Mouse (Mus musculus) CH12.LX (cell line): Measurements from ENCODE around the gene Gng8. TPM values are rescaled to one million over a fixed set of nuclear protein-coding genes. Genes with fewer than 3 reads are reported as not detected.

Experiments used
- DNase-seq: peaks from one replicate; pipeline ENCODE4 v3.0.0-alpha.2; 2013; ENCODE audit errors: extremely low read depth
- H3K27ac ChIP-seq: 2 replicates; pipeline ENCODE4 v1.5.1; 2012; ENCODE audit warnings: low read depth, mild to moderate bottlenecking, control low read depth, moderate library complexity; ENCODE audit not compliant: insufficient read depth
- H3K27me3 ChIP-seq: replicated peaks from 2 replicates; pipeline ENCODE3; 2012; ENCODE audit warnings: inconsistent platforms
- H3K36me3 ChIP-seq, 2 experiments: replicated peaks in 1 of 2; 2 replicates each; pipeline versions ENCODE3 to v1.6.1; 2012; ENCODE audit warnings: inconsistent platforms in 1 of 2, low read length in 1 of 2, mild to moderate bottlenecking in 1 of 2, mixed read lengths in 1 of 2, moderate library complexity in 1 of 2; ENCODE audit not compliant: control insufficient read depth in 1 of 2, insufficient read depth in 1 of 2
- H3K4me1 ChIP-seq, 2 experiments: 2 replicates each; pipeline ENCODE4 v1.6.1; 2012; ENCODE audit warnings: inconsistent platforms in 1 of 2, moderate library complexity in 1 of 2; ENCODE audit not compliant: insufficient read depth in 2 of 2, control insufficient read depth in 1 of 2
- H3K4me2 ChIP-seq: 2 replicates; pipeline ENCODE4 v1.6.1; 2012; ENCODE audit warnings: low read depth, mild to moderate bottlenecking, control low read depth; ENCODE audit not compliant: poor library complexity, insufficient read depth, severe bottlenecking
- H3K4me3 ChIP-seq, 3 experiments: fragments of 150-350 bp in 1 of 3; sonication (generic) in 1 of 3; replicated peaks in 1 of 3; 2 replicates each; pipeline versions ENCODE3 to v1.5.1; 2011 to 2012; ENCODE audit warnings: low read depth in 2 of 3, low read length in 2 of 3, mild to moderate bottlenecking in 2 of 3, moderate library complexity in 2 of 3, control low read depth in 1 of 3, improper control_type of control experiment in 1 of 3, inconsistent platforms in 1 of 3, mixed read lengths in 1 of 3; ENCODE audit not compliant: poor library complexity in 1 of 3
- H3K79me2 ChIP-seq: replicated peaks from 2 replicates; pipeline ENCODE4 v1.6.1; 2012; ENCODE audit warnings: mild to moderate bottlenecking, moderate library complexity; ENCODE audit not compliant: control insufficient read depth, poor library complexity, insufficient read depth, severe bottlenecking; ENCODE audit errors: extremely low read depth
- H3K9ac ChIP-seq: 2 replicates; pipeline ENCODE4 v1.6.1; 2012; ENCODE audit warnings: low read depth, mild to moderate bottlenecking, control low read depth, moderate library complexity; ENCODE audit not compliant: insufficient read depth
- H3K9me3 ChIP-seq: replicated peaks from 2 replicates; pipeline ENCODE3; 2012; ENCODE audit warnings: low read length, inconsistent platforms, mixed read lengths
- BHLHE40 ChIP-seq: IDR thresholded peaks from 2 replicates; pipeline ENCODE4 v1.6.1; 2011; ENCODE audit warnings: mild to moderate bottlenecking, low read depth, low read length, improper control_type of control experiment
- CHD1 ChIP-seq: IDR thresholded peaks from 2 replicates; pipeline ENCODE4 v1.6.1; 2012; ENCODE audit warnings: low read depth, low read length, improper control_type of control experiment, inconsistent platforms
- CTCF ChIP-seq, 2 experiments: IDR thresholded peaks in 1 of 2; conservative IDR thresholded peaks in 1 of 2; 2 replicates each; pipeline ENCODE4 v1.5.1; 2011 to 2012; ENCODE audit warnings: low read depth in 2 of 2, low read length in 2 of 2, improper control_type of control experiment in 1 of 2, inconsistent platforms in 1 of 2, mild to moderate bottlenecking in 1 of 2, moderate library complexity in 1 of 2
- E2F4 ChIP-seq: IDR thresholded peaks from 2 replicates; pipeline ENCODE4 v1.6.1; 2011; ENCODE audit warnings: low read depth, low read length, improper control_type of control experiment; ENCODE audit not compliant: insufficient replicate concordance
- ELF1 ChIP-seq: IDR thresholded peaks from 2 replicates; pipeline ENCODE4 v1.6.1; 2014; ENCODE audit warnings: low read depth, mild to moderate bottlenecking, inconsistent platforms, low read length, improper control_type of control experiment
- EP300 ChIP-seq: IDR thresholded peaks from 2 replicates; pipeline ENCODE4 v1.6.1; 2011; ENCODE audit warnings: low read length, improper control_type of control experiment
- ETS1 ChIP-seq: conservative IDR thresholded peaks from 2 replicates; pipeline ENCODE4 v1.6.1; 2012; ENCODE audit warnings: low read depth, mild to moderate bottlenecking, inconsistent platforms, low read length, improper control_type of control experiment, moderate library complexity
- GABPA ChIP-seq: IDR thresholded peaks from 2 replicates; pipeline ENCODE4 v1.6.1; 2012; ENCODE audit warnings: low read depth, low read length, improper control_type of control experiment, inconsistent platforms; ENCODE audit not compliant: insufficient replicate concordance
- HCFC1 ChIP-seq: IDR thresholded peaks from 2 replicates; pipeline ENCODE4 v1.6.1; 2012; ENCODE audit warnings: low read depth, mild to moderate bottlenecking, inconsistent platforms, low read length, improper control_type of control experiment
- IRF4 ChIP-seq: IDR thresholded peaks from 2 replicates; pipeline ENCODE4 v1.6.1; 2014; ENCODE audit warnings: low read depth, mild to moderate bottlenecking, inconsistent platforms, low read length, improper control_type of control experiment
- JUN ChIP-seq: IDR thresholded peaks from 2 replicates; pipeline ENCODE4 v1.6.1; 2011; ENCODE audit warnings: low read depth, mild to moderate bottlenecking, low read length, improper control_type of control experiment, moderate library complexity; ENCODE audit not compliant: insufficient read depth
- JUND ChIP-seq: conservative IDR thresholded peaks from 2 replicates; pipeline ENCODE4 v1.6.1; 2011; ENCODE audit warnings: low read depth, low read length, improper control_type of control experiment
- KAT2A ChIP-seq: IDR thresholded peaks from 2 replicates; pipeline ENCODE4 v1.6.1; 2012; ENCODE audit warnings: low read length, improper control_type of control experiment, inconsistent platforms; ENCODE audit not compliant: insufficient replicate concordance
- MAFK ChIP-seq: IDR thresholded peaks from 2 replicates; pipeline ENCODE4 v1.6.1; 2011; ENCODE audit warnings: low read length, improper control_type of control experiment; ENCODE audit not compliant: insufficient replicate concordance
- MAX ChIP-seq: IDR thresholded peaks from 2 replicates; pipeline ENCODE4 v1.6.1; 2011; ENCODE audit warnings: low read length, improper control_type of control experiment
- MAZ ChIP-seq: IDR thresholded peaks from 2 replicates; pipeline ENCODE4 v1.6.1; 2012; ENCODE audit warnings: low read depth, mild to moderate bottlenecking, inconsistent platforms, low read length, improper control_type of control experiment, moderate library complexity
- MEF2A ChIP-seq: IDR thresholded peaks from 2 replicates; pipeline ENCODE4 v1.6.1; 2014; ENCODE audit warnings: low read depth, mild to moderate bottlenecking, inconsistent platforms, low read length, improper control_type of control experiment, borderline replicate concordance
- MXI1 ChIP-seq: IDR thresholded peaks from 2 replicates; pipeline ENCODE4 v1.6.1; 2011; ENCODE audit warnings: mild to moderate bottlenecking, low read depth, low read length, improper control_type of control experiment
- MYC ChIP-seq: IDR thresholded peaks from 2 replicates; pipeline ENCODE4 v1.6.1; 2011; ENCODE audit warnings: low read depth, mild to moderate bottlenecking, improper control_type of control experiment, low read length
- NELFE ChIP-seq: IDR thresholded peaks from 2 replicates; pipeline ENCODE4 v1.6.1; 2011; ENCODE audit warnings: low read depth, low read length, improper control_type of control experiment
- NRF1 ChIP-seq: IDR thresholded peaks from 2 replicates; pipeline ENCODE4 v1.6.1; 2014; ENCODE audit warnings: low read depth, mild to moderate bottlenecking, inconsistent platforms, low read length, improper control_type of control experiment, moderate library complexity
- PAX5 ChIP-seq: IDR thresholded peaks from 2 replicates; pipeline ENCODE4 v1.6.1; 2012; ENCODE audit warnings: low read length, inconsistent platforms, mixed read lengths
- POLR2A ChIP-seq: IDR thresholded peaks from 2 replicates; pipeline ENCODE4 v1.6.1; 2011; ENCODE audit warnings: low read depth, mild to moderate bottlenecking, improper control_type of control experiment, low read length
- POLR2AphosphoS2 ChIP-seq: IDR thresholded peaks from 2 replicates; pipeline ENCODE4 v1.6.1; 2011; ENCODE audit warnings: low read depth, low read length, improper control_type of control experiment
- RAD21 ChIP-seq: IDR thresholded peaks from 2 replicates; pipeline ENCODE4 v1.6.1; 2011; ENCODE audit warnings: low read depth, mild to moderate bottlenecking, low read length, improper control_type of control experiment, moderate library complexity
- RCOR1 ChIP-seq: conservative IDR thresholded peaks from 2 replicates; pipeline ENCODE4 v1.6.1; 2012; ENCODE audit warnings: low read depth, mild to moderate bottlenecking, inconsistent platforms, low read length, improper control_type of control experiment
- SIN3A ChIP-seq: IDR thresholded peaks from 2 replicates; pipeline ENCODE4 v1.6.1; 2012; ENCODE audit warnings: low read length, improper control_type of control experiment, inconsistent platforms
- TBP ChIP-seq: conservative IDR thresholded peaks from 2 replicates; pipeline ENCODE4 v1.6.1; 2011; ENCODE audit warnings: low read depth, low read length, improper control_type of control experiment
- TCF12 ChIP-seq: IDR thresholded peaks from 2 replicates; pipeline ENCODE4 v1.6.1; 2014; ENCODE audit warnings: low read depth, mild to moderate bottlenecking, inconsistent platforms, low read length, improper control_type of control experiment
- UBTF ChIP-seq: IDR thresholded peaks from 2 replicates; pipeline ENCODE4 v1.6.1; 2012; ENCODE audit warnings: low read depth, mild to moderate bottlenecking, inconsistent platforms, low read length, improper control_type of control experiment, moderate library complexity
- USF1 ChIP-seq: IDR thresholded peaks from 2 replicates; pipeline ENCODE4 v1.6.1; 2014; ENCODE audit warnings: low read depth, mild to moderate bottlenecking, inconsistent platforms, low read length, improper control_type of control experiment
- USF2 ChIP-seq: conservative IDR thresholded peaks from 2 replicates; pipeline ENCODE4 v1.6.1; 2011; ENCODE audit warnings: low read depth, low read length, improper control_type of control experiment
- ZC3H11A ChIP-seq: IDR thresholded peaks from 2 replicates; pipeline ENCODE4 v1.6.1; 2012; ENCODE audit warnings: low read depth, mild to moderate bottlenecking, inconsistent platforms, low read length, improper control_type of control experiment
- ZKSCAN1 ChIP-seq: IDR thresholded peaks from 2 replicates; pipeline ENCODE4 v1.6.1; 2012; ENCODE audit warnings: low read depth, inconsistent platforms, low read length, improper control_type of control experiment, borderline replicate concordance
- ZMIZ1 ChIP-seq: IDR thresholded peaks from 2 replicates; pipeline ENCODE4 v1.6.1; 2012; ENCODE audit warnings: low read depth, mild to moderate bottlenecking, inconsistent platforms, low read length, improper control_type of control experiment
- ZNF384 ChIP-seq: IDR thresholded peaks from 2 replicates; pipeline ENCODE4 v1.6.1; 2012; ENCODE audit warnings: low read depth, low read length, improper control_type of control experiment, inconsistent platforms
- dilution Hi-C: fragments of 300-500 bp; cut with MboI; formaldehyde crosslinking; loops from 2 replicates; pipeline ENCODE4 v1.14.3; 2020; ENCODE audit warnings: low sequenced_read_pairs; ENCODE audit not compliant: extremely low pct_unique_long_range_greater_than_20kb, extremely low pct_ligation_motif_present
- in situ Hi-C: fragments of 300-500 bp; cut with MboI; formaldehyde crosslinking; loops from 3 replicates; pipeline ENCODE4 v1.14.3; 2019; ENCODE audit warnings: low sequenced_read_pairs, low pct_ligation_motif_present, low pct_unique_long_range_greater_than_20kb, mixed read lengths
- polyA plus RNA-seq: library from polyadenylated mRNA; unstranded; fragments of >175 nt; gene quantifications from 2 replicates; pipeline ENCODE4 v1.2.1, GENCODE M21; 2012; ENCODE audit warnings: low read depth; ENCODE audit not compliant: insufficient read length
- total RNA-seq, 2 experiments: library from RNA; depleted of rRNA; stranded (reverse); fragments of 300-350 nt in 1 of 2; fragments of >200 nt in 1 of 2; gene quantifications; 2 replicates each; pipeline ENCODE4 v1.2.3; 2012 to 2014

Gene Gng8
- total and polyA plus RNA-seq, 3 experiments: 0.25 to 2.4 TPM; not detected in 1

- TF ChIP-seq USF2 (no peak), NRF1 (0 out of 2 replicates have a peak, but pooled peaks have one; percentile 28), EP300 (no peak), RAD21 (peak; percentile 88)
- TF ChIP-seq, all 38 proteins: peak for 8
Measured at GRCm38 (mm10) chr7:16874190-16874589, 17.4 kb upstream of the Gng8 start (continued).

- Histone ChIP-seq H3K4me2 (peak overlapping the region; percentile 83), H3K4me1 (peaks cover 6 to 34% of the 10 kb centered on the region in 2 experiments), H3K27me3 (no peaks in the 10 kb centered on the region), H3K79me2 (no peaks in the 10 kb centered on the region), H3K4me3 (peak overlapping the region; percentile 35 to 72 (median 57)), H3K36me3 (peaks cover 15 to 44% of the 10 kb centered on the region in 2 experiments), H3K9ac (peak overlapping the region; percentile 81), H3K27ac (peak overlapping the region; percentile 43; the same call in 1 of the 2 replicates), H3K9me3 (no peaks in the 10 kb centered on the region)
- TF ChIP-seq ZC3H11A (no peak), MEF2A (peak; percentile 92), JUND (no peak), MAX (peak; percentile 67), HCFC1 (no peak), USF2 (peak; percentile 74), CHD1 (no peak), NRF1 (peak; percentile 88), ZMIZ1 (no peak), EP300 (no peak), ETS1 (no peak), PAX5 (no peak), ELF1 (peak; percentile 49; the same call in 1 of the 2 replicates), IRF4 (no peak), ZKSCAN1 (no peak), BHLHE40 (peak; percentile 89), RAD21 (no peak), POLR2A (peak; percentile 33; the same call in 1 of the 2 replicates), POLR2AphosphoS2 (no peak), NELFE (no peak), GABPA (no peak), TCF12 (no peak), UBTF (no peak), RCOR1 (no peak), TBP (peak; percentile 71), JUN (no peak), E2F4 (no peak), CTCF (conservative IDR thresholded peaks at IDR 0.05 in 1 of 2, IDR thresholded peaks at IDR 0.05 in 1 of 2; ENCODE audit: low read depth in 2 of 2, low read length in 2 of 2) (no peak), MAZ (0 out of 2 replicates have a peak, but pooled peaks have one; percentile 20), USF1 (peak; percentile 79), MYC (no peak), ZNF384 (no peak), MXI1 (no peak), KAT2A (0 out of 2 replicates have a peak, but pooled peaks have one; percentile 3), SIN3A (peak; percentile 36), MAFK (no peak)
- peak; percentile 100 for DNase-seq
- dilution Hi-C loops (no loop called here), in situ Hi-C loops (loop anchor here (5.0 kb wide), 1 partner anchor 32 kb away; the partner anchor contains the start of gene Ptgir)
Measured at GRCm38 (mm10) chr7:16874756-16875309, 16.8 kb upstream of the Gng8 start.
